Mouse (Mus musculus) MEL (cell line): ENCODE measurements around the gene Hebp1. TPM values are rescaled to one million over a fixed set of nuclear protein-coding genes. Genes with fewer than 3 reads are reported as not detected.

Experiments
- DNase-seq: peaks from one replicate; pipeline ENCODE4 v3.0.0; 2011; ENCODE audit warnings: low read depth, low spot score
- H3K27ac ChIP-seq: 2 replicates; pipeline ENCODE4 v1.5.1; 2012; ENCODE audit warnings: low read depth, mild to moderate bottlenecking, control low read depth, low read length, moderate library complexity; ENCODE audit not compliant: control insufficient read depth
- H3K27me3 ChIP-seq, 2 experiments: fragments of 150-350 bp in 1 of 2; sonication (generic) in 1 of 2; 2 replicates each; pipeline ENCODE4 v1.6.1; 2012; ENCODE audit warnings: low read length in 2 of 2, mild to moderate bottlenecking in 2 of 2, improper control_type of control experiment in 1 of 2, moderate library complexity in 1 of 2; ENCODE audit not compliant: insufficient read depth in 2 of 2, control insufficient read depth in 1 of 2
- H3K36me3 ChIP-seq, 2 experiments: 2 replicates each; pipeline ENCODE4 v1.6.1; 2012 to 2014; ENCODE audit warnings: low read length in 2 of 2, improper control_type of control experiment in 1 of 2, inconsistent platforms in 1 of 2, mild to moderate bottlenecking in 1 of 2; ENCODE audit not compliant: insufficient read depth in 2 of 2, control insufficient read depth in 1 of 2
- H3K4me1 ChIP-seq, 2 experiments: fragments of 150-350 bp in 1 of 2; sonication (generic) in 1 of 2; 2 replicates each; pipeline ENCODE4 v1.6.1; 2012; ENCODE audit warnings: low read length in 2 of 2, improper control_type of control experiment in 1 of 2, mild to moderate bottlenecking in 1 of 2; ENCODE audit not compliant: insufficient read depth in 2 of 2, control insufficient read depth in 1 of 2
- H3K4me3 ChIP-seq, 2 experiments: fragments of 150-350 bp in 1 of 2; sonication (generic) in 1 of 2; 2 replicates each; pipeline ENCODE4 v1.5.1; 2012; ENCODE audit warnings: low read depth in 2 of 2, low read length in 2 of 2, mild to moderate bottlenecking in 2 of 2, moderate library complexity in 2 of 2, control low read depth in 1 of 2, improper control_type of control experiment in 1 of 2; ENCODE audit not compliant: control insufficient read depth in 1 of 2, insufficient read depth in 1 of 2
- H3K79me2 ChIP-seq: 2 replicates; pipeline ENCODE4 v1.6.1; 2012; ENCODE audit warnings: mild to moderate bottlenecking, low read length, moderate library complexity; ENCODE audit not compliant: control insufficient read depth, poor library complexity, insufficient read depth
- H3K9ac ChIP-seq: 2 replicates; pipeline ENCODE4 v1.6.1; 2012; ENCODE audit warnings: low read depth, mild to moderate bottlenecking, control low read depth, low read length, moderate library complexity; ENCODE audit not compliant: control insufficient read depth, poor library complexity, severe bottlenecking
- H3K9me3 ChIP-seq: fragments of 150-350 bp; sonication (generic); replicated peaks from 2 replicates; pipeline ENCODE4 v1.6.1; 2012; ENCODE audit warnings: mild to moderate bottlenecking, low read length, improper control_type of control experiment, moderate library complexity; ENCODE audit not compliant: insufficient read depth
- BHLHE40 ChIP-seq: IDR thresholded peaks from 2 replicates; pipeline ENCODE4 v1.6.1; 2012; ENCODE audit warnings: low read depth, mild to moderate bottlenecking, inconsistent platforms, low read length, improper control_type of control experiment, borderline replicate concordance
- CTCF ChIP-seq, 3 experiments: IDR thresholded peaks in 2 of 3; conservative IDR thresholded peaks in 1 of 3; 2 replicates each; pipeline ENCODE4 v1.5.1; 2011 to 2012; ENCODE audit warnings: low read length in 3 of 3, low read depth in 2 of 3, mild to moderate bottlenecking in 2 of 3, improper control_type of control experiment in 1 of 3, inconsistent platforms in 1 of 3, mixed read lengths in 1 of 3, moderate library complexity in 1 of 3; ENCODE audit not compliant: control insufficient read depth in 1 of 3, insufficient read depth in 1 of 3, poor library complexity in 1 of 3, severe bottlenecking in 1 of 3
- E2F4 ChIP-seq: IDR thresholded peaks from 2 replicates; pipeline ENCODE4 v1.6.1; 2011; ENCODE audit warnings: low read depth, low read length, improper control_type of control experiment, borderline replicate concordance
- ELF1 ChIP-seq: IDR thresholded peaks from 2 replicates; pipeline ENCODE4 v1.6.1; 2014; ENCODE audit warnings: low read depth, mild to moderate bottlenecking, inconsistent platforms, low read length, improper control_type of control experiment, moderate library complexity
- HCFC1 ChIP-seq: IDR thresholded peaks from 2 replicates; pipeline ENCODE4 v1.6.1; 2012; ENCODE audit warnings: low read depth, mild to moderate bottlenecking, inconsistent platforms, low read length, improper control_type of control experiment, moderate library complexity
- MAX ChIP-seq: IDR thresholded peaks from 2 replicates; pipeline ENCODE4 v1.6.1; 2011; ENCODE audit warnings: low read length, improper control_type of control experiment
- MYB ChIP-seq: IDR thresholded peaks from 2 replicates; pipeline ENCODE4 v1.6.1; 2011; ENCODE audit warnings: mild to moderate bottlenecking, low read depth, low read length, improper control_type of control experiment
- NELFE ChIP-seq: IDR thresholded peaks from 2 replicates; pipeline ENCODE4 v1.6.1; 2011; ENCODE audit warnings: low read depth, low read length, improper control_type of control experiment
- NRF1 ChIP-seq: IDR thresholded peaks from 2 replicates; pipeline ENCODE4 v1.6.1; 2014; ENCODE audit warnings: low read depth, mild to moderate bottlenecking, inconsistent platforms, low read length, improper control_type of control experiment, moderate library complexity; ENCODE audit not compliant: poor library complexity, insufficient read depth, severe bottlenecking
- POLR2A ChIP-seq, 2 experiments: IDR thresholded peaks; 2 replicates each; pipeline ENCODE4 v1.6.1; 2011 to 2012; ENCODE audit warnings: low read length in 2 of 2, mild to moderate bottlenecking in 2 of 2, control low read depth in 1 of 2, improper control_type of control experiment in 1 of 2, low read depth in 1 of 2, moderate library complexity in 1 of 2; ENCODE audit not compliant: control insufficient read depth in 1 of 2, insufficient read depth in 1 of 2, poor library complexity in 1 of 2
- RAD21 ChIP-seq: IDR thresholded peaks from 2 replicates; pipeline ENCODE4 v1.6.1; 2011; ENCODE audit warnings: mild to moderate bottlenecking, low read depth, low read length, improper control_type of control experiment
- SIN3A ChIP-seq: IDR thresholded peaks from 2 replicates; pipeline ENCODE4 v1.6.1; 2012; ENCODE audit warnings: low read length, improper control_type of control experiment, inconsistent platforms
- SMC3 ChIP-seq: IDR thresholded peaks from 2 replicates; pipeline ENCODE4 v1.6.1; 2011; ENCODE audit warnings: low read depth, low read length, improper control_type of control experiment
- TAL1 ChIP-seq: IDR thresholded peaks from 2 replicates; pipeline ENCODE4 v1.6.1; 2012; ENCODE audit warnings: mild to moderate bottlenecking, inconsistent platforms, low read length, moderate library complexity, mixed read lengths
- USF1 ChIP-seq: IDR thresholded peaks from 2 replicates; pipeline ENCODE4 v1.6.1; 2014; ENCODE audit warnings: low read depth, mild to moderate bottlenecking, inconsistent platforms, low read length, improper control_type of control experiment, moderate library complexity
- USF2 ChIP-seq, 2 experiments: IDR thresholded peaks; 2 replicates each; pipeline ENCODE4 v1.6.1; 2011 to 2012; ENCODE audit warnings: improper control_type of control experiment in 2 of 2, low read length in 2 of 2, borderline replicate concordance in 1 of 2, inconsistent platforms in 1 of 2, low read depth in 1 of 2, mild to moderate bottlenecking in 1 of 2; ENCODE audit not compliant: insufficient read depth in 1 of 2
- ZKSCAN1 ChIP-seq: IDR thresholded peaks from 2 replicates; pipeline ENCODE4 v1.6.1; 2012; ENCODE audit warnings: low read depth, mild to moderate bottlenecking, inconsistent platforms, low read length, improper control_type of control experiment, moderate library complexity
- ZMIZ1 ChIP-seq: IDR thresholded peaks from 2 replicates; pipeline ENCODE4 v1.6.1; 2012; ENCODE audit warnings: low read depth, mild to moderate bottlenecking, inconsistent platforms, low read length, improper control_type of control experiment, moderate library complexity
- ZNF384 ChIP-seq: IDR thresholded peaks from 2 replicates; pipeline ENCODE4 v1.6.1; 2012; ENCODE audit warnings: low read depth, mild to moderate bottlenecking, inconsistent platforms, low read length, improper control_type of control experiment
- polyA plus RNA-seq, 2 experiments: library from polyadenylated mRNA; stranded (reverse) in 1 of 2; unstranded in 1 of 2; fragments of >175 nt in 1 of 2; fragments of >200 nt in 1 of 2; gene quantifications; 2 replicates each; pipeline versions ENCODE4 v1.2.1 to v1.2.4; 2012; ENCODE audit warnings: low replicate concordance in 2 of 2, low read depth in 1 of 2; ENCODE audit not compliant: insufficient read length in 2 of 2, insufficient read depth in 1 of 2, missing spikeins in 1 of 2
- total RNA-seq: library from RNA; depleted of rRNA; stranded (reverse); fragments of 300-350 nt; gene quantifications from 2 replicates; pipeline ENCODE4 v1.2.3, GENCODE M21; 2012

The Hebp1 gene
- total and polyA plus RNA-seq, 3 experiments = 16.7 to 25.1 TPM; not detected in 1

GRCm38 (mm10) chr6:135102736-135103303 is 95.0 kb downstream of the Hebp1 start:
- Histone ChIP-seq H3K27me3 (no peaks in the 10 kb centered on the region; a peak in 1 of 4 replicates), H3K4me3 (no peak overlapping the region), H3K36me3 (no peaks in the 10 kb centered on the region), H3K9ac (no peak overlapping the region), H3K27ac (no peak overlapping the region), H3K4me1 (no peaks in the 10 kb centered on the region), H3K79me2 (no peaks in the 10 kb centered on the region), H3K9me3 (no peaks in the 10 kb centered on the region)
- TF ChIP-seq ZMIZ1 = no peak
- no peak for TF ChIP-seq RAD21
- TF ChIP-seq NRF1 = no peak
- no peak for DNase-seq

GRCm38 (mm10) chr6:135100787-135101472 is 96.9 kb downstream of the Hebp1 start:
- Histone ChIP-seq H3K27me3 (no peaks in the 10 kb centered on the region; a peak in 1 of 4 replicates), H3K79me2 (no peaks in the 10 kb centered on the region), H3K4me3 (no peak overlapping the region), H3K4me1 (no peaks in the 10 kb centered on the region), H3K27ac (no peak overlapping the region), H3K9me3 (no peaks in the 10 kb centered on the region), H3K9ac (no peak overlapping the region), H3K36me3 (no peaks in the 10 kb centered on the region)
- TF ChIP-seq USF1 (no peak), USF2 (IDR thresholded peaks at IDR 0.05; ENCODE audit: borderline replicate concordance in 1 of 2, insufficient read depth in 1 of 2, low read depth in 1 of 2, low read length in 2 of 2) (no peak), NELFE (no peak), SMC3 (no peak), MAX (no peak), BHLHE40 (no peak), SIN3A (no peak), MYB (no peak), ELF1 (no peak), TAL1 (no peak), CTCF (IDR thresholded peaks at IDR 0.05 in 2 of 3, conservative IDR thresholded peaks at IDR 0.05 in 1 of 3; ENCODE audit: control insufficient read depth in 1 of 3, insufficient read depth in 1 of 3, low read depth in 2 of 3, low read length in 3 of 3, poor library complexity in 1 of 3, severe bottlenecking in 1 of 3) (no peak), E2F4 (no peak), ZKSCAN1 (no peak), ZNF384 (no peak), HCFC1 (no peak), POLR2A (IDR thresholded peaks at IDR 0.05; ENCODE audit: control insufficient read depth in 1 of 2, insufficient read depth in 1 of 2, low read depth in 1 of 2, low read length in 2 of 2, poor library complexity in 1 of 2) (no peak)
- no peak for DNase-seq
